Mouse (Mus musculus): ENCODE results near the gene Mreg.

- no peak for TF ChIP-seq CTCF (IDR thresholded peaks at IDR 0.05; ENCODE audit: low read depth)
- no peak for TF ChIP-seq EP300 (IDR thresholded peaks at IDR 0.05; ENCODE audit: low read depth)
Observed at GRCm38 (mm10) chr1:72174183-72174582, 37.9 kb downstream of the Mreg start.
